Mouse (Mus musculus) hindbrain, postnatal 0 days (tissue): Measurements from ENCODE around the gene Peli2. TPM values are rescaled to one million over a fixed set of nuclear protein-coding genes. Genes with fewer than 3 reads are reported as not detected.
A peak's percentile ranks its signal among the peaks of the same experiment; 100 is the strongest.
"Not testable (repeated sequence)": the region's sequence is repeated elsewhere in the genome, so short reads cannot be mapped to it uniquely, and the experiment has no call there.

Experiments
- ATAC-seq: fragments of 200-750 bp; cut with Nextera tagmentation; 2 replicates; pipeline ENCODE4 v1.8.0; 2017; ENCODE audit warnings: mild to moderate bottlenecking, moderate TSS enrichment, moderate library complexity
- DNase-seq: peaks from one replicate; pipeline ENCODE4 v3.0.0-alpha.2; 2015; ENCODE audit warnings: low spot score
- H3K27ac ChIP-seq: fragments of 300-500 bp; sonication (generic); 2 replicates; pipeline ENCODE4 v1.5.1; 2014; ENCODE audit warnings: mild to moderate bottlenecking
- H3K27me3 ChIP-seq: fragments of 300-500 bp; sonication (generic); 2 replicates; pipeline ENCODE4 v1.6.1; 2014; ENCODE audit warnings: low read length, mixed read lengths; ENCODE audit not compliant: insufficient read depth
- H3K36me3 ChIP-seq: fragments of 300-500 bp; sonication (generic); 2 replicates; pipeline ENCODE4 v1.6.1; 2014; ENCODE audit warnings: low read length, mixed read lengths; ENCODE audit not compliant: insufficient read depth
- H3K4me1 ChIP-seq: fragments of 300-500 bp; sonication (generic); 2 replicates; pipeline ENCODE4 v1.6.1; 2014; ENCODE audit warnings: antibody characterized with exemption, low read length, mixed read lengths; ENCODE audit not compliant: insufficient read depth
- H3K4me2 ChIP-seq: fragments of 300-500 bp; sonication (generic); 2 replicates; pipeline ENCODE4 v1.6.1; 2014; ENCODE audit warnings: low read depth, mild to moderate bottlenecking, low read length, moderate library complexity, mixed read lengths
- H3K4me3 ChIP-seq: fragments of 300-500 bp; sonication (generic); 2 replicates; pipeline ENCODE4 v1.5.1; 2014; ENCODE audit warnings: low read length
- H3K9ac ChIP-seq: fragments of 300-500 bp; sonication (generic); replicated peaks from 2 replicates; pipeline ENCODE4 v1.6.1; 2014; ENCODE audit warnings: mild to moderate bottlenecking, low read length, moderate library complexity, mixed read lengths
- H3K9me3 ChIP-seq: fragments of 300-500 bp; sonication (generic); 2 replicates; pipeline ENCODE4 v1.6.1; 2016; ENCODE audit warnings: low read length, mixed read lengths
- CTCF ChIP-seq: IDR thresholded peaks from 2 replicates; pipeline ENCODE4 v1.5.1; 2016; ENCODE audit warnings: antibody characterized with exemption, control low read depth, low read depth
- WGBS: fragments of 180-500 bp; shearing (Covaris S2); extraction: QIAGEN DNeasy Blood & Tissue Kit; methylation state at CpG from one replicate; pipeline ENCODE4 v1.1.7; 2014; 5-methylcytosine and 5-hydroxymethylcytosine counted together
- polyA plus RNA-seq: library from polyadenylated mRNA; unstranded; fragments of >200 nt; fragmentation: Nextera tagmentation; extraction: Ambion mirVana; gene quantifications from 2 replicates; pipeline ENCODE4 v1.2.1, GENCODE M21; 2015
- total RNA-seq: library from RNA; depleted of rRNA; stranded (reverse); fragments of >200 nt; gene quantifications from 2 replicates; pipeline ENCODE4 v1.2.3, GENCODE M21; 2014; rRNA removed

The Peli2 gene
- 38.8 and 63.6 TPM in 2 replicates for total RNA-seq
- 15.1 and 16.5 TPM in 2 replicates for polyA plus RNA-seq

- Histone ChIP-seq H3K4me1 (peaks cover 7% of the 10 kb centered on the region), H3K9me3 (no peaks in the 10 kb centered on the region), H3K4me2 (peak within 1 kb of the TSS; percentile 96), H3K9ac (peak within 1 kb of the TSS; percentile 85), H3K36me3 (no peaks in the 10 kb centered on the region), H3K27ac (peak within 1 kb of the TSS; percentile 87), H3K27me3 (no peaks in the 10 kb centered on the region), H3K4me3 (peak within 1 kb of the TSS; percentile 82)
- DNase-seq: peak; percentile 78
- ATAC-seq: peak; percentile 77
- WGBS: under 1% methylated on average over 104 of the region's 117 CpGs
- TF ChIP-seq CTCF: no peak
These were observed at the start of gene Peli2 for GRCm38 (mm10) chr14:48120752-48121528. TSS of gene Peli2 (plus strand) at chr14:48120823.

GRCm38 (mm10) chr14:48072104-48072503, 48.5 kb upstream of the Peli2 start:
- no peak for ATAC-seq
- Histone ChIP-seq H3K36me3 (no peaks in the 10 kb centered on the region), H3K4me1 (peaks cover 5% of the 10 kb centered on the region; the same call in 1 of the 2 replicates), H3K9ac (no peak overlapping the region), H3K4me2 (no peak overlapping the region), H3K27ac (no peak overlapping the region), H3K27me3 (no peaks in the 10 kb centered on the region), H3K9me3 (no peaks in the 10 kb centered on the region), H3K4me3 (no peak overlapping the region)
- no peak for TF ChIP-seq CTCF
- no peak for DNase-seq
- WGBS: 64% methylated on average over 4 of the region's 4 CpGs

- peak; percentile 86 for ATAC-seq
- H3K36me3 ChIP-seq: no peaks in the 10 kb centered on the region
- H3K4me2 ChIP-seq: no peak overlapping the region
- H3K27ac ChIP-seq: no peak overlapping the region; the same call in 1 of the 2 replicates
- H3K9me3 ChIP-seq: no peaks in the 10 kb centered on the region
- H3K4me3 ChIP-seq: no peak overlapping the region
- no peak overlapping the region for H3K9ac ChIP-seq
- TF ChIP-seq CTCF: no peak
- H3K4me1 ChIP-seq: peaks cover 9% of the 10 kb centered on the region
- H3K27me3 ChIP-seq: no peaks in the 10 kb centered on the region
- 28% methylated on average over 24 of the region's 24 CpGs for WGBS
- DNase-seq: peak; percentile 58
These were observed 47.1 kb upstream of the Peli2 start for GRCm38 (mm10) chr14:48073247-48074161.

GRCm38 (mm10) chr14:48079574-48079973, 41.0 kb upstream of the Peli2 start:
- not testable (repeated sequence) for H3K4me2 ChIP-seq, H3K27ac ChIP-seq, H3K27me3 ChIP-seq, DNase-seq, ATAC-seq, H3K4me3 ChIP-seq, H3K9ac ChIP-seq, H3K36me3 ChIP-seq, H3K9me3 ChIP-seq
- H3K4me1 ChIP-seq: peaks cover 14% of the 10 kb centered on the region
- WGBS: 94% methylated on average over 17 of the region's 17 CpGs

GRCm38 (mm10) chr14:48083836-48084812, 36.5 kb upstream of the Peli2 start:
- Histone ChIP-seq H3K9me3 (no peaks in the 10 kb centered on the region), H3K4me2 (peak overlapping the region; percentile 24; the same call in 1 of the 2 replicates), H3K9ac (no peak overlapping the region), H3K4me1 (peaks cover 15% of the 10 kb centered on the region), H3K27ac (peak overlapping the region; percentile 69), H3K4me3 (no peak overlapping the region), H3K27me3 (no peaks in the 10 kb centered on the region), H3K36me3 (no peaks in the 10 kb centered on the region)
- peak; percentile 91 for ATAC-seq
- peak; percentile 84 for DNase-seq
- TF ChIP-seq CTCF: no peak
- WGBS: 17% methylated on average over 14 of the region's 14 CpGs
